Mouse (Mus musculus): Measurements from ENCODE around the gene Ascl5.

- TF ChIP-seq POLR2A (IDR thresholded peaks at IDR 0.05; ENCODE audit: low read depth, low read length) (no peak), CTCF (conservative IDR thresholded peaks at IDR 0.05; ENCODE audit: insufficient read depth, insufficient read length, low read depth, low read length) (no peak)
Measured at GRCm38 (mm10) chr1:136038746-136039538, 11.7 kb upstream of the Ascl5 start.
